Mouse (Mus musculus) gastrocnemius, postnatal 25 days (tissue): ENCODE data around the gene Wrap53. TPM values are rescaled to one million over a fixed set of nuclear protein-coding genes. Genes with fewer than 3 reads are reported as not detected.
"Not testable (repeated sequence)": the region's sequence is repeated elsewhere in the genome, so short reads cannot be mapped to it uniquely, and the experiment has no call there.

Source experiments
- DNase-seq: peaks from one replicate; pipeline ENCODE4 v3.0.0; 2022
- total RNA-seq, 2 experiments: library from RNA; stranded (reverse); gene quantifications; 1 replicate in 1 of 2; 2 replicates in 1 of 2; pipeline ENCODE4 v1.2.3; 2021

The Wrap53 gene
- total RNA-seq, 2 experiments from 2014 or later: 3.4 to 3.7 TPM

DNA sequence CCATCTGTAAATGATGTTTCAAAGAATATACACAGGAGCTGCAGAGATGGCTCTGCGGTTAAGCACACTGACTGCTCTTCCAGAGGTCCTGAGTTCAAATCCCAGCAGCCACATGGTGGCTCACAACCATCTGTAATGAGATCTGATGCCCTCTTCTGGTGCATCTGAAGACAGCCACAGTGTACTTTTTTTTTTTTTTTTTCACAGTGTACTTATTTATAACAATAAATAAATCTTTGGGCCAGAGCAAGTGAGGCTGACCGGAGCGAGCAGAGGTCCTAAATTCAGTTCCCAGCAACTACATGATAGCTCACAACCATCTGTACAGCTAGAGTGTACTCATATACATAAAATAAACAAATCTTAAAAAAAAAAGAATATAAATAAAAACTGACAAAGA is 49.8 kb downstream of the Wrap53 start:
- DNase-seq: not testable (repeated sequence)

DNA sequence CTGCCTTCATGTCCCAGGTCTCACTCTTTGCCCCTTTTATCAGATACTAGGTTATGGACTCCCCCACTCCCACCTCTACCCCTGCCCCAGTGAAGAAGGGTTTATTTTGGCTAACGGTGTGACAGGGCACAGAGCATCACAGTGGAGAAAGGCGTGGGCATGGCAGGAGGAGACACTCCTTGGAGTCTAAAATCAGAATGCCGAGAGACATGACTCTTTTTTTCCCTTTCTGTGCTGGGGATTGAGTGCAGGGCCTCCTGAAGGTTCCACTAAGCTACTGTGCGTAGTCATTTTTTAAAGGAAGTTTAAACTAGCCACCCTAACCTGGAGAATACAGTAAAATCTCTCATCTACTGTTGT is 52.0 kb downstream of the Wrap53 start:
- DNase-seq: no peak

- no peak for DNase-seq
Observed at GRCm38 (mm10) chr11:69527098-69528030, 52.7 kb downstream of the Wrap53 start.

DNA sequence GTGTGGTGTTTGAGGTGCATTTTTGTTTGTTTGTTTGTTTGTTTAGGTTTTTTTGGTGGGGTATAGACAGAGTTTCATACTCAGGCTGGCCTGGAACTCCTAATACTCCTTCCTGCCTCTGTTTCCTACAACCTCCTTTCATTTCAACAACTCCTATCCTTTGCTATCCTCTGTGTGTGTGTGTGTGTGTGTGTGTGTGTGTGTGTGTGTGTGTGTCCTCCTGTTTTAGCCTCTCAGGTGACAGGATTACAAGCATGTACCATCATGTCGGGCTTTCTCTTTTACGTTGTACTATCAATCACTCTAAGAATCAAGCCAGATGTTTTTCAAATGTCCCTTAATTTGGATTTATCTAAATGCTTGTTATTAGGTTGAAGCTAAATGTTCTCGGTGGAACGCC is 53.4 kb downstream of the Wrap53 start:
- DNase-seq: no peak

GRCm38 (mm10) chr11:69525661-69526060 is 54.4 kb downstream of the Wrap53 start:
- no peak for DNase-seq

DNA sequence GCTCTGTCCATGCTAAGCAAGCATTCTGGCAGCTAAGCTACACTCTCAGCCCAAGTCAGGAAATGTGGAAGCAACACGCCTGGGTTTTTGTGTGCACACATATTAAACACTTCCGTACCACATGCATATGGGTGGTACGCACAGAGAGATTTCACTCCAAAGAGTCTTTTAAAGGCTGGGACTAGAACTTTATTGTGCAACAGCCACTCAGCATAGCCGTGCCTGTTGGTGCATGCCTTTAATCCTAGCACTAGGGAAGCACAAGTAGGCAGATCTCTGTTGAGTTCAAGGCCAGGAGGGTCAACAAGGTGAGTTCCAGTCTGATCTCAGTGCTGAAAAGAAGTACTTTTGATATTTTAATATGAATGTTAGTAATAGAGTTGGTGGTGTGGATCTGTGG is 56.4 kb downstream of the Wrap53 start:
- no peak for DNase-seq

- DNase-seq: no peak
Observed at GRCm38 (mm10) chr11:69521526-69522149, 58.4 kb downstream of the Wrap53 start.

GRCm38 (mm10) chr11:69519976-69520375 is 60.1 kb downstream of the Wrap53 start:
- no peak for DNase-seq

- DNase-seq: no peak
Observed at GRCm38 (mm10) chr11:69516661-69517060, 63.4 kb downstream of the Wrap53 start.

DNA sequence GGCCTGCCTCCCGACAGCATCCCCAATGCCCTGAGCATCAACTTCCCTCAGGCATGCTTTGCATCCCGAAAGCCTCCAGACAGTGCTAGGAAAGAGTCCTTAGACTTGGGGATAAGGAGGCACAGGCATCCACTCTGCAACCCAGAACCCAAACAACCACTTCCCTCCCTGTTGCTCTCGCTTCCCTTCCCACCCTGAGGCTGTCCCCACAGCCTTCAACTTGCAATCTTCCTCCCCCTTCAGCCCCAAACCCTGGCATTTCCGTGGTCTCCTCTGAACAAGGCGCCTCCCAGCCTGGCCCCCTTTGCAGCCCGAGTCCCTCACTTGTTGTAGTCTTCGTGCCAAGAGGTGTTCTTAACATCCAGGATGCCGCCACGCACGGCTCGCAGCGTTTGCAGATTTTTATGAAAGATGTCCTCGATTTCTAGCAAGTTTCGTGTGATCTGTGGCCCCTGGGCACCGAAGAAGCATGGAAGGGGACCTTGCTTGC is 63.9 kb downstream of the Wrap53 start:
- no peak for DNase-seq

- no peak for DNase-seq
Observed at GRCm38 (mm10) chr11:69513840-69514239, 66.2 kb downstream of the Wrap53 start.

Other genes with a start within 250 kb of the Wrap53 start
- gene Rnf227, start 239.8 kb downstream of the Wrap53 start, total RNA-seq: under 1 TPM in 1 of 2 experiments, not detected in 1; 0.35 TPM
- gene Chd3, start 210.8 kb downstream of the Wrap53 start, total RNA-seq: 10 to 100 TPM; 12.0 to 13.9 TPM
- 10 to 100 TPM; 60.4 to 65.0 TPM for gene Naa38, start 184.8 kb downstream of the Wrap53 start, total RNA-seq
- gene Cyb5d1, start 184.6 kb downstream of the Wrap53 start, total RNA-seq: 10 to 100 TPM; 26.5 to 26.9 TPM
- gene Tmem88, start 182.0 kb downstream of the Wrap53 start, total RNA-seq: 1 to 10 TPM; 6.1 to 7.0 TPM
- 10 to 100 TPM; 23.9 to 27.7 TPM for gene Kdm6b, start 166.6 kb downstream of the Wrap53 start, total RNA-seq
- gene Dnah2, start 31.1 kb downstream of the Wrap53 start, total RNA-seq: under 1 TPM; 0.03 to 0.48 TPM
- gene Efnb3, start 20.1 kb downstream of the Wrap53 start, total RNA-seq: under 1 TPM; 0.35 to 0.69 TPM
- gene Trp53, start 104 bp upstream of the Wrap53 start, total RNA-seq: 10 to 100 TPM; 12.2 to 12.7 TPM
- 100 to 1,000 TPM; 365 to 378 TPM for gene Atp1b2, start 25.7 kb upstream of the Wrap53 start, total RNA-seq
- gene Shbg, start 37.6 kb upstream of the Wrap53 start, total RNA-seq: under 1 TPM in 1 of 2 experiments, not detected in 1; 0.62 TPM
- gene Sat2, start 41.8 kb upstream of the Wrap53 start, total RNA-seq: 1 to 10 TPM; 2.3 to 2.8 TPM
- 10 to 100 TPM; 76.0 to 77.1 TPM for gene Fxr2, start 52.7 kb upstream of the Wrap53 start, total RNA-seq
- not detected for gene Sox15, start 75.1 kb upstream of the Wrap53 start, total RNA-seq
- 10 to 100 TPM in 1 of 2 experiments, 1 to 10 TPM in 1; 6.6 to 10.0 TPM for gene Mpdu1, start 82.4 kb upstream of the Wrap53 start, total RNA-seq
- 1 to 10 TPM; 1.3 to 9.1 TPM for gene Cd68, start 85.9 kb upstream of the Wrap53 start, total RNA-seq
- 100 to 1,000 TPM in 1 of 2 experiments, 10 to 100 TPM in 1; 99.8 to 102 TPM for gene Eif4a1, start 92.2 kb upstream of the Wrap53 start, total RNA-seq
- gene Senp3, start 101.8 kb upstream of the Wrap53 start, total RNA-seq: 10 to 100 TPM; 19.1 to 23.5 TPM
- 1 to 10 TPM in 1 of 2 experiments, under 1 TPM in 1; 0.67 to 1.5 TPM for gene Tnfsf13, start 105.5 kb upstream of the Wrap53 start, total RNA-seq
- gene Tnfsf12, start 115.6 kb upstream of the Wrap53 start, total RNA-seq: 10 to 100 TPM in 1 of 2 experiments, 1 to 10 TPM in 1; 8.3 to 11.6 TPM
- gene Tnfsfm13, start 115.8 kb upstream of the Wrap53 start, total RNA-seq: 1 to 10 TPM in 1 of 2 experiments, under 1 TPM in 1; 0.87 to 2.1 TPM
- 10 to 100 TPM; 24.7 to 27.5 TPM for gene Polr2a, start 178.4 kb upstream of the Wrap53 start, total RNA-seq
- gene Slc35g3, start 181.7 kb upstream of the Wrap53 start, total RNA-seq: not detected
- 10 to 100 TPM; 23.0 to 28.1 TPM for gene Zbtb4, start 185.7 kb upstream of the Wrap53 start, total RNA-seq
- 10 to 100 TPM; 36.2 to 53.1 TPM for gene Chrnb1, start 215.7 kb upstream of the Wrap53 start, total RNA-seq
- gene Fgf11, start 221.6 kb upstream of the Wrap53 start, total RNA-seq: 1 to 10 TPM; 6.3 to 6.7 TPM
- under 1 TPM; 0.18 to 0.35 TPM for gene Tmem102, start 225.4 kb upstream of the Wrap53 start, total RNA-seq
- not detected for gene Gm39566, start 235.0 kb upstream of the Wrap53 start, total RNA-seq
- gene Spem2, start 238.2 kb upstream of the Wrap53 start, total RNA-seq: not detected
- not detected for gene Spem1, start 241.9 kb upstream of the Wrap53 start, total RNA-seq